ENCODE assay signal across 8 mouse cellular contexts in genomic region chr5:100663854-100664253, GRCm38 (mm10). TPM values are rescaled to one million over a fixed set of nuclear protein-coding genes. Genes with fewer than 3 reads are reported as not detected.
A peak's percentile ranks its signal among the peaks of the same experiment; 100 is the strongest.
DNase-seq lines count a peak whose midpoint lies in the region; ATAC-seq and TF ChIP-seq lines count a peak whose summit lies in the region.

No protein-coding gene starts in this region.

- no peaks in the 10 kb centered on the region for H3K4me1 ChIP-seq in lung, embryonic 14.5 days (ENCODE audit: insufficient read depth)
- no peaks in the 10 kb centered on the region for H3K4me1 ChIP-seq in neural tube, embryonic 15.5 days

- no peak overlapping the region for H3K4me2 ChIP-seq in lung, embryonic 14.5 days
- no peak overlapping the region for H3K4me2 ChIP-seq in neural tube, embryonic 15.5 days

- 38% methylated on average over 5 of the region's 5 CpGs for WGBS in lung, embryonic 14.5 days
- 60% methylated on average over 5 of the region's 5 CpGs for WGBS in neural tube, embryonic 15.5 days

- H3K36me3 ChIP-seq in lung, embryonic 14.5 days (ENCODE audit: insufficient read depth) = peaks cover 66% of the 10 kb centered on the region
- H3K36me3 ChIP-seq in neural tube, embryonic 15.5 days = peaks cover 45% of the 10 kb centered on the region

- no peak for ATAC-seq in lung, embryonic 14.5 days (ENCODE audit: insufficient read depth)
- no peak for ATAC-seq in neural tube, embryonic 15.5 days (ENCODE audit: low FRiP score)

- no peaks in the 10 kb centered on the region for H3K27me3 ChIP-seq in lung, embryonic 14.5 days (ENCODE audit: insufficient read depth, low read length)
- H3K27me3 ChIP-seq in neural tube, embryonic 15.5 days (replicated peaks) = no peaks in the 10 kb centered on the region

- no peak overlapping the region for H3K4me3 ChIP-seq in lung, embryonic 14.5 days (ENCODE audit: low read depth, low read length)
- no peak overlapping the region for H3K4me3 ChIP-seq in neural tube, embryonic 15.5 days (replicated peaks)

- no peak overlapping the region for H3K9ac ChIP-seq in lung, embryonic 14.5 days
- H3K9ac ChIP-seq in neural tube, embryonic 15.5 days (replicated peaks) = no peak overlapping the region

- no peak overlapping the region for H3K27ac ChIP-seq in lung, embryonic 14.5 days (ENCODE audit: low read depth)
- no peak overlapping the region for H3K27ac ChIP-seq in neural tube, embryonic 15.5 days (replicated peaks)

- no peaks in the 10 kb centered on the region for H3K9me3 ChIP-seq in lung, embryonic 14.5 days (ENCODE audit: low read depth, low read length)
- no peaks in the 10 kb centered on the region for H3K9me3 ChIP-seq in neural tube, embryonic 15.5 days (replicated peaks)

- peak; percentile 26 to 37 for DNase-seq in cerebellum, postnatal 14 days
- DNase-seq in cerebellum, adult 8-10 months = no peak
- DNase-seq in urinary bladder, postnatal 14 days (ENCODE audit: low spot score) = peak; percentile 24
- no peak for DNase-seq in urinary bladder, postnatal 4 days (ENCODE audit: low spot score in 2 of 2)
- peak; percentile 37 for DNase-seq in heart, postnatal 4 days
- DNase-seq in lung, embryonic 14.5 days = peak; percentile 72
- peak; percentile 79 for DNase-seq in thymus, postnatal 0 days (ENCODE audit: low spot score)

- peak; percentile 85 for TF ChIP-seq CTCF in lung, embryonic 14.5 days (IDR thresholded peaks at IDR 0.05; ENCODE audit: low read depth)

RNA-seq across cellular contexts. Expression of gene Coq2, which starts 11.1 kb away (rescaled TPM):
- total RNA-seq in heart, postnatal 4 days (2021) = 10 to 100 TPM; 62.4 to 63.6 TPM
- 68.7 and 70.9 TPM in 2 replicates for polyA plus RNA-seq in lung, embryonic 14.5 days (2014; fragmentation: Nextera tagmentation; extraction: Ambion mirVana)
- 44.6 and 47.0 TPM in 2 replicates for polyA plus RNA-seq in thymus, postnatal 0 days (2015; fragmentation: Nextera tagmentation; extraction: Ambion mirVana)
- 52.7 and 56.9 TPM in 2 replicates for polyA plus RNA-seq in neural tube, embryonic 15.5 days (2015; fragmentation: Nextera tagmentation; extraction: Ambion mirVana)

RNA-seq across cellular contexts. Expression of gene Hpse, which starts 55.7 kb away (rescaled TPM):
- total RNA-seq in heart, postnatal 4 days (2021) = under 1 TPM; 0.69 to 0.70 TPM
- 3.2 and 3.4 TPM in 2 replicates for polyA plus RNA-seq in lung, embryonic 14.5 days (2014; fragmentation: Nextera tagmentation; extraction: Ambion mirVana)
- polyA plus RNA-seq in thymus, postnatal 0 days (2015; fragmentation: Nextera tagmentation; extraction: Ambion mirVana) = 1.6 and 1.7 TPM in 2 replicates
- polyA plus RNA-seq in neural tube, embryonic 15.5 days (2015; fragmentation: Nextera tagmentation; extraction: Ambion mirVana) = 0.74 and 1.8 TPM in 2 replicates

Comparison
In these comparisons a context has a peak if more than half of its experiments do, and no peak if none do; other contexts are left out.
1. DNase-seq: peak in cerebellum, postnatal 14 days (2 of 2), urinary bladder, postnatal 14 days (single experiment), heart, postnatal 4 days (single experiment), lung, embryonic 14.5 days (single experiment) and thymus, postnatal 0 days (single experiment); none in cerebellum, adult 8-10 months (single experiment) and urinary bladder, postnatal 4 days (0 of 2).